Mouse (Mus musculus): ENCODE results near the gene Mypn. TPM values are rescaled to one million over a fixed set of nuclear protein-coding genes. Genes with fewer than 3 reads are reported as not detected.

Mypn gene
- polyA plus RNA-seq, 1 experiment from 2014 or later = 0.14 TPM

- no peaks in the 10 kb centered on the region for H3K36me3 ChIP-seq
- H3K4me3 ChIP-seq = no peak overlapping the region
These were observed 51.4 kb downstream of the Mypn start for GRCm38 (mm10) chr10:63152358-63152757.

GRCm38 (mm10) chr10:63142660-63143059 lies 61.1 kb downstream of the Mypn start:
- Histone ChIP-seq H3K27me3 (no peaks in the 10 kb centered on the region), H3K4me2 (no peak overlapping the region), H3K4me3 (no peak overlapping the region), H3K9ac (no peak overlapping the region), H3K36me3 (no peaks in the 10 kb centered on the region), H3K9me3 (no peaks in the 10 kb centered on the region), H3K27ac (no peak overlapping the region), H3K4me1 (no peaks in the 10 kb centered on the region)
- WGBS = 88% methylated on average over 13 of the region's 13 CpGs
- no peak for ATAC-seq (ENCODE audit: insufficient number of reproducible peaks, insufficient read depth, low FRiP score, low TSS enrichment, low read depth)

More at GRCm38 (mm10) chr10:63152358-63152757, 51.4 kb downstream of the Mypn start:
- Histone ChIP-seq H3K4me1 (no peaks in the 10 kb centered on the region), H3K4me2 (no peak overlapping the region), H3K27me3 (no peaks in the 10 kb centered on the region), H3K9me3 (no peaks in the 10 kb centered on the region), H3K9ac (no peak overlapping the region), H3K27ac (no peak overlapping the region)
- no peak for ATAC-seq (ENCODE audit: insufficient number of reproducible peaks, insufficient read depth, low FRiP score, low TSS enrichment, low read depth)

- 84% methylated on average over 6 of the region's 6 CpGs for WGBS
- Histone ChIP-seq H3K27ac (no peak overlapping the region), H3K27me3 (no peaks in the 10 kb centered on the region), H3K4me3 (no peak overlapping the region), H3K36me3 (no peaks in the 10 kb centered on the region), H3K4me1 (no peaks in the 10 kb centered on the region), H3K4me2 (no peak overlapping the region), H3K9ac (no peak overlapping the region), H3K9me3 (no peaks in the 10 kb centered on the region)
- ATAC-seq (ENCODE audit: insufficient number of reproducible peaks, insufficient read depth, low FRiP score, low TSS enrichment, low read depth) = no peak
These were observed 67.3 kb downstream of the Mypn start for GRCm38 (mm10) chr10:63136436-63136835.

- no peak for ATAC-seq (ENCODE audit: insufficient number of reproducible peaks, insufficient read depth, low FRiP score, low TSS enrichment, low read depth)
- H3K4me1 ChIP-seq = no peaks in the 10 kb centered on the region
- WGBS = 47% methylated on average over 12 of the region's 12 CpGs
- H3K27me3 ChIP-seq = no peaks in the 10 kb centered on the region
- H3K9ac ChIP-seq = no peak overlapping the region
- H3K9me3 ChIP-seq = no peaks in the 10 kb centered on the region
- no peak overlapping the region for H3K4me3 ChIP-seq
- no peak overlapping the region for H3K4me2 ChIP-seq
- no peaks in the 10 kb centered on the region for H3K36me3 ChIP-seq
- H3K27ac ChIP-seq = no peak overlapping the region
These were observed 68.1 kb downstream of the Mypn start for GRCm38 (mm10) chr10:63135680-63136079.

- Histone ChIP-seq H3K27me3 (no peaks in the 10 kb centered on the region), H3K36me3 (no peaks in the 10 kb centered on the region), H3K9me3 (no peaks in the 10 kb centered on the region), H3K4me3 (no peak overlapping the region), H3K9ac (no peak overlapping the region), H3K4me1 (no peaks in the 10 kb centered on the region), H3K4me2 (no peak overlapping the region), H3K27ac (no peak overlapping the region)
- ATAC-seq (ENCODE audit: insufficient number of reproducible peaks, insufficient read depth, low FRiP score, low TSS enrichment, low read depth) = no peak
- WGBS = 91% methylated on average over 4 of the region's 4 CpGs
These were observed 70.4 kb downstream of the Mypn start for GRCm38 (mm10) chr10:63133326-63133725.

GRCm38 (mm10) chr10:63132356-63132755 lies 71.4 kb downstream of the Mypn start:
- Histone ChIP-seq H3K4me1 (no peaks in the 10 kb centered on the region), H3K4me3 (no peak overlapping the region), H3K9ac (no peak overlapping the region), H3K27ac (no peak overlapping the region), H3K4me2 (no peak overlapping the region), H3K27me3 (no peaks in the 10 kb centered on the region), H3K36me3 (no peaks in the 10 kb centered on the region), H3K9me3 (no peaks in the 10 kb centered on the region)
- ATAC-seq (ENCODE audit: insufficient number of reproducible peaks, insufficient read depth, low FRiP score, low TSS enrichment, low read depth) = no peak
- WGBS = 84% methylated on average over 6 of the region's 6 CpGs

- Histone ChIP-seq H3K36me3 (no peaks in the 10 kb centered on the region), H3K27ac (no peak overlapping the region), H3K4me3 (no peak overlapping the region), H3K4me2 (no peak overlapping the region), H3K9me3 (no peaks in the 10 kb centered on the region), H3K27me3 (no peaks in the 10 kb centered on the region), H3K4me1 (no peaks in the 10 kb centered on the region), H3K9ac (no peak overlapping the region)
- no peak for ATAC-seq (ENCODE audit: insufficient number of reproducible peaks, insufficient read depth, low FRiP score, low TSS enrichment, low read depth)
- WGBS = 72% methylated on average over 7 of the region's 7 CpGs
These were observed 73.3 kb downstream of the Mypn start for GRCm38 (mm10) chr10:63130500-63130899.

- no peak overlapping the region for H3K9ac ChIP-seq
- 74% methylated on average over 7 of the region's 7 CpGs for WGBS
- no peaks in the 10 kb centered on the region for H3K9me3 ChIP-seq
- H3K36me3 ChIP-seq = no peaks in the 10 kb centered on the region
- H3K4me3 ChIP-seq = no peak overlapping the region
- H3K27me3 ChIP-seq = no peaks in the 10 kb centered on the region
- H3K27ac ChIP-seq = no peak overlapping the region
- ATAC-seq (ENCODE audit: insufficient number of reproducible peaks, insufficient read depth, low FRiP score, low TSS enrichment, low read depth) = no peak
- H3K4me1 ChIP-seq = no peaks in the 10 kb centered on the region
- H3K4me2 ChIP-seq = no peak overlapping the region
These were observed 75.5 kb downstream of the Mypn start for GRCm38 (mm10) chr10:63128256-63128655.

- no peak overlapping the region for H3K4me2 ChIP-seq
- no peak for ATAC-seq (ENCODE audit: insufficient number of reproducible peaks, insufficient read depth, low FRiP score, low TSS enrichment, low read depth)
- WGBS = 91% methylated on average over 6 of the region's 6 CpGs
- H3K27ac ChIP-seq = no peak overlapping the region
- no peaks in the 10 kb centered on the region for H3K4me1 ChIP-seq
- H3K4me3 ChIP-seq = no peak overlapping the region
- no peaks in the 10 kb centered on the region for H3K9me3 ChIP-seq
- H3K36me3 ChIP-seq = no peaks in the 10 kb centered on the region
- H3K27me3 ChIP-seq = no peaks in the 10 kb centered on the region
- no peak overlapping the region for H3K9ac ChIP-seq
These were observed 76.6 kb downstream of the Mypn start for GRCm38 (mm10) chr10:63127156-63127555.

GRCm38 (mm10) chr10:63126116-63126515 lies 77.6 kb downstream of the Mypn start:
- no peaks in the 10 kb centered on the region for H3K4me1 ChIP-seq
- H3K36me3 ChIP-seq = no peaks in the 10 kb centered on the region
- H3K27me3 ChIP-seq = no peaks in the 10 kb centered on the region
- ATAC-seq (ENCODE audit: insufficient number of reproducible peaks, insufficient read depth, low FRiP score, low TSS enrichment, low read depth) = no peak
- no peak overlapping the region for H3K4me2 ChIP-seq
- no peak overlapping the region for H3K4me3 ChIP-seq
- H3K9me3 ChIP-seq = no peaks in the 10 kb centered on the region
- 81% methylated on average over 4 of the region's 4 CpGs for WGBS
- H3K9ac ChIP-seq = no peak overlapping the region
- H3K27ac ChIP-seq = no peak overlapping the region

- Histone ChIP-seq H3K27me3 (no peaks in the 10 kb centered on the region), H3K4me2 (no peak overlapping the region), H3K9ac (no peak overlapping the region), H3K4me3 (no peak overlapping the region), H3K27ac (no peak overlapping the region), H3K4me1 (no peaks in the 10 kb centered on the region), H3K9me3 (no peaks in the 10 kb centered on the region), H3K36me3 (no peaks in the 10 kb centered on the region)
- ATAC-seq (ENCODE audit: insufficient number of reproducible peaks, insufficient read depth, low FRiP score, low TSS enrichment, low read depth) = no peak
- 36% methylated on average over 11 of the region's 11 CpGs for WGBS
These were observed 78.4 kb downstream of the Mypn start for GRCm38 (mm10) chr10:63125343-63125742.

GRCm38 (mm10) chr10:63124016-63124415 lies 79.7 kb downstream of the Mypn start:
- ATAC-seq (ENCODE audit: insufficient number of reproducible peaks, insufficient read depth, low FRiP score, low TSS enrichment, low read depth) = no peak

GRCm38 (mm10) chr10:63123141-63123540 lies 80.6 kb downstream of the Mypn start:
- no peaks in the 10 kb centered on the region for H3K9me3 ChIP-seq
- WGBS = 83% methylated on average over 8 of the region's 8 CpGs
- no peaks in the 10 kb centered on the region for H3K4me1 ChIP-seq
- ATAC-seq (ENCODE audit: insufficient number of reproducible peaks, insufficient read depth, low FRiP score, low TSS enrichment, low read depth) = no peak
- H3K27me3 ChIP-seq = no peaks in the 10 kb centered on the region
- no peak overlapping the region for H3K4me3 ChIP-seq
- H3K27ac ChIP-seq = no peak overlapping the region
- H3K9ac ChIP-seq = no peak overlapping the region
- H3K36me3 ChIP-seq = no peaks in the 10 kb centered on the region
- H3K4me2 ChIP-seq = no peak overlapping the region

More at GRCm38 (mm10) chr10:63124016-63124415, 79.7 kb downstream of the Mypn start:
- Histone ChIP-seq H3K27ac (no peak overlapping the region), H3K4me1 (no peaks in the 10 kb centered on the region), H3K4me3 (no peak overlapping the region), H3K4me2 (no peak overlapping the region), H3K9ac (no peak overlapping the region), H3K27me3 (no peaks in the 10 kb centered on the region), H3K36me3 (no peaks in the 10 kb centered on the region), H3K9me3 (no peaks in the 10 kb centered on the region)
- 91% methylated on average over 10 of the region's 10 CpGs for WGBS
